In the genomic region with DNA sequence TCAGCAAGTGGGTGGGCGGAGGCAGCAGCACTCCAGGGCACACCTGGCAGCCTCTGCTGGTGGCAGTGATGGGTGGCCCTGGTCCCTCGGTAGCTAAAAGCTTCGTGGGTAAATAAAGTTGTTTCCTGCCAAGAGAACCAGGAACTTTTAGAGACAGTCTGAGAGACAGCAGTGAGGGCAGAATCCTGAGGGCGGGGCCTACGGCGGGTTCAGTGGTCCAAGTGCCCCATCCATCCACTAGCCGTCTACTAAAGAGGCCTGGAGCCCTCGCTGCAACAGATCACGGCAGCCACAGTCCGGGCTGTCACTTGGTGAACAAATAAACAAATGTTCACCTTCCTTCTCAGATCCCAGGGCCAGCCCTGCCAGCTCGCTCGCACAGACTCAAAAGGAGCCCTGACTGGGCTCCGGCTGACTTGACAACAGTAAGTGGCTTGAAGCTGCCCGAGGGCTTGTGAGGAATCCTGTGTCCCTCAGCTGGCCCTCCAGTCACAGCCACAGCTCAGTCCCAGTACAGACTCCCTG, we compare ENCODE assay signal across 8 mouse cellular contexts. TPM values are rescaled to one million over a fixed set of nuclear protein-coding genes. Genes with fewer than 3 reads are reported as not detected.
DNase-seq lines count a peak whose midpoint lies in the region; ATAC-seq lines count a peak whose summit lies in the region.

No protein-coding gene starts in this region.

- H3K4me2 ChIP-seq in embryonic facial prominence, embryonic 13.5 days = peak overlapping the region; percentile 99
- peak overlapping the region; percentile 32 for H3K4me2 ChIP-seq in kidney, embryonic 14.5 days (replicated peaks; ENCODE audit: low read depth, low read length)
- peak overlapping the region; percentile 85 for H3K4me2 ChIP-seq in midbrain, embryonic 14.5 days (ENCODE audit: low read length)

- peaks cover 88% of the 10 kb centered on the region for H3K4me1 ChIP-seq in embryonic facial prominence, embryonic 13.5 days
- H3K4me1 ChIP-seq in kidney, embryonic 14.5 days (ENCODE audit: control insufficient read depth, insufficient read depth, low read length) = peaks cover 65% of the 10 kb centered on the region
- peaks cover 82% of the 10 kb centered on the region for H3K4me1 ChIP-seq in midbrain, embryonic 14.5 days (ENCODE audit: control insufficient read depth, insufficient read depth, low read length)

- H3K4me3 ChIP-seq in embryonic facial prominence, embryonic 13.5 days = peak overlapping the region; percentile 21
- H3K4me3 ChIP-seq in kidney, embryonic 14.5 days (ENCODE audit: low read length) = no peak overlapping the region
- peak overlapping the region; percentile 17 for H3K4me3 ChIP-seq in midbrain, embryonic 14.5 days (replicated peaks; ENCODE audit: low read depth, low read length)

- H3K27ac ChIP-seq in embryonic facial prominence, embryonic 13.5 days = peak overlapping the region; percentile 91
- peak overlapping the region; percentile 86 for H3K27ac ChIP-seq in kidney, embryonic 14.5 days (ENCODE audit: low read depth, low read length)
- H3K27ac ChIP-seq in midbrain, embryonic 14.5 days (replicated peaks; ENCODE audit: low read depth, low read length) = peak overlapping the region; percentile 99

- WGBS in embryonic facial prominence, embryonic 13.5 days = 20% methylated on average over 14 of the region's 14 CpGs
- WGBS in kidney, embryonic 14.5 days = 19% methylated on average over 14 of the region's 14 CpGs
- 3% methylated on average over 14 of the region's 14 CpGs for WGBS in midbrain, embryonic 14.5 days

- peak; percentile 51 for DNase-seq in cerebellum, adult 11-12 months
- DNase-seq in cerebellum, adult 11 months = no peak
- peak; percentile 51 for DNase-seq in 3134 (ENCODE audit: extremely low read depth, insufficient read length, low spot score)
- DNase-seq in midbrain, embryonic 14.5 days = peak; percentile 70
- no peak for DNase-seq in yolk sac, embryonic 10.5 days (ENCODE audit: low spot score)

- no peaks in the 10 kb centered on the region for H3K27me3 ChIP-seq in embryonic facial prominence, embryonic 13.5 days
- no peaks in the 10 kb centered on the region for H3K27me3 ChIP-seq in kidney, embryonic 14.5 days (ENCODE audit: control insufficient read depth, insufficient read depth, low read length)
- H3K27me3 ChIP-seq in midbrain, embryonic 14.5 days (ENCODE audit: control insufficient read depth, insufficient read depth, low read length) = no peaks in the 10 kb centered on the region

- ATAC-seq in embryonic facial prominence, embryonic 13.5 days (ENCODE audit: insufficient number of reproducible peaks, insufficient read depth, low FRiP score, low TSS enrichment, low read depth) = no peak
- ATAC-seq in kidney, embryonic 14.5 days (ENCODE audit: low FRiP score, low TSS enrichment) = no peak
- ATAC-seq in midbrain, embryonic 14.5 days (ENCODE audit: low FRiP score, low TSS enrichment) = peak; percentile 24; the same call in 1 of the 2 replicates
- ATAC-seq in frontal cortex, adult (ENCODE audit: low TSS enrichment) = no peak

- peaks cover 33% of the 10 kb centered on the region for H3K36me3 ChIP-seq in embryonic facial prominence, embryonic 13.5 days
- peaks cover 22% of the 10 kb centered on the region for H3K36me3 ChIP-seq in kidney, embryonic 14.5 days (ENCODE audit: control insufficient read depth, insufficient read depth, low read length)
- H3K36me3 ChIP-seq in midbrain, embryonic 14.5 days (ENCODE audit: control insufficient read depth, insufficient read depth, low read length) = peaks cover 9% of the 10 kb centered on the region

- H3K9ac ChIP-seq in embryonic facial prominence, embryonic 13.5 days = peak overlapping the region; percentile 66
- H3K9ac ChIP-seq in kidney, embryonic 14.5 days (ENCODE audit: low read depth, low read length) = peak overlapping the region; percentile 44
- H3K9ac ChIP-seq in midbrain, embryonic 14.5 days (replicated peaks; ENCODE audit: low read length) = peak overlapping the region; percentile 51

- no peaks in the 10 kb centered on the region for H3K9me3 ChIP-seq in embryonic facial prominence, embryonic 13.5 days
- H3K9me3 ChIP-seq in kidney, embryonic 14.5 days (ENCODE audit: control insufficient read depth, low read length) = no peaks in the 10 kb centered on the region
- H3K9me3 ChIP-seq in midbrain, embryonic 14.5 days (ENCODE audit: control insufficient read depth, low read length) = no peaks in the 10 kb centered on the region

RNA-seq across cellular contexts. Expression of gene Gnai2, which starts 5.2 kb away (rescaled TPM):
- 446 and 470 TPM in 2 replicates for polyA plus RNA-seq in embryonic facial prominence, embryonic 13.5 days (2015; fragmentation: Nextera tagmentation; extraction: Ambion mirVana)
- polyA plus RNA-seq in kidney, embryonic 14.5 days (2014; fragmentation: Nextera tagmentation; extraction: Ambion mirVana) = 386 and 445 TPM in 2 replicates
- polyA plus RNA-seq in midbrain, embryonic 14.5 days (2014; fragmentation: Nextera tagmentation; extraction: Ambion mirVana) = 284 and 326 TPM in 2 replicates

RNA-seq across cellular contexts. Expression of gene Sema3b, which starts 20.9 kb away (rescaled TPM):
- polyA plus RNA-seq in embryonic facial prominence, embryonic 13.5 days (2015; fragmentation: Nextera tagmentation; extraction: Ambion mirVana) = 8.4 and 8.6 TPM in 2 replicates
- 6.4 and 9.5 TPM in 2 replicates for polyA plus RNA-seq in kidney, embryonic 14.5 days (2014; fragmentation: Nextera tagmentation; extraction: Ambion mirVana)
- 1.5 and 3.2 TPM in 2 replicates for polyA plus RNA-seq in midbrain, embryonic 14.5 days (2014; fragmentation: Nextera tagmentation; extraction: Ambion mirVana)

RNA-seq across cellular contexts. Expression of gene Slc38a3, which starts 39.4 kb away (rescaled TPM):
- 3.4 and 4.1 TPM in 2 replicates for polyA plus RNA-seq in embryonic facial prominence, embryonic 13.5 days (2015; fragmentation: Nextera tagmentation; extraction: Ambion mirVana)
- 4.8 and 6.5 TPM in 2 replicates for polyA plus RNA-seq in kidney, embryonic 14.5 days (2014; fragmentation: Nextera tagmentation; extraction: Ambion mirVana)
- polyA plus RNA-seq in midbrain, embryonic 14.5 days (2014; fragmentation: Nextera tagmentation; extraction: Ambion mirVana) = 20.4 and 31.9 TPM in 2 replicates

RNA-seq across cellular contexts. Expression of gene Ifrd2, which starts 42.5 kb away (rescaled TPM):
- polyA plus RNA-seq in embryonic facial prominence, embryonic 13.5 days (2015; fragmentation: Nextera tagmentation; extraction: Ambion mirVana) = 39.3 and 54.2 TPM in 2 replicates
- polyA plus RNA-seq in kidney, embryonic 14.5 days (2014; fragmentation: Nextera tagmentation; extraction: Ambion mirVana) = 59.1 and 61.4 TPM in 2 replicates
- polyA plus RNA-seq in midbrain, embryonic 14.5 days (2014; fragmentation: Nextera tagmentation; extraction: Ambion mirVana) = 14.5 and 15.7 TPM in 2 replicates

RNA-seq across cellular contexts. Expression of gene Hyal3, which starts 49.3 kb away (rescaled TPM):
- 1.6 and 2.8 TPM in 2 replicates for polyA plus RNA-seq in embryonic facial prominence, embryonic 13.5 days (2015; fragmentation: Nextera tagmentation; extraction: Ambion mirVana)
- 0.84 and 1.5 TPM in 2 replicates for polyA plus RNA-seq in kidney, embryonic 14.5 days (2014; fragmentation: Nextera tagmentation; extraction: Ambion mirVana)
- polyA plus RNA-seq in midbrain, embryonic 14.5 days (2014; fragmentation: Nextera tagmentation; extraction: Ambion mirVana) = 0.89 and 1.4 TPM in 2 replicates

Comparison
In these comparisons a context has a peak if more than half of its experiments do, and no peak if none do; other contexts are left out.
1. DNase-seq: peak in cerebellum, adult 11-12 months (single experiment), 3134 (single experiment) and midbrain, embryonic 14.5 days (single experiment); none in cerebellum, adult 11 months (single experiment) and yolk sac, embryonic 10.5 days (single experiment).
2. H3K4me2 ChIP-seq: peak in every context shown above with its lines; median percentile 99 in embryonic facial prominence, embryonic 13.5 days; 85 in midbrain, embryonic 14.5 days; 32 in kidney, embryonic 14.5 days.
3. Peak in every context shown above with its lines, with median percentiles within 50 percentile points of each other: H3K27ac ChIP-seq and H3K9ac ChIP-seq.